Mouse (Mus musculus) myocyte (in vitro differentiated cells): ENCODE results near the gene Camsap2. TPM values are rescaled to one million over a fixed set of nuclear protein-coding genes. Genes with fewer than 3 reads are reported as not detected.

Experiments used
- H3K27me3 ChIP-seq: one replicate; pipeline ENCODE4 v1.6.1; 2011; ENCODE audit not compliant: control insufficient read depth, insufficient read depth, insufficient read length
- H3K36me3 ChIP-seq: one replicate; pipeline ENCODE4 v1.6.1; 2011; ENCODE audit not compliant: control insufficient read depth, insufficient read depth
- H3K4me2 ChIP-seq: one replicate; pipeline ENCODE4 v1.6.1; 2011; ENCODE audit warnings: low read depth, control low read depth
- H3K4me3 ChIP-seq: one replicate; pipeline ENCODE4 v1.5.1; 2011; ENCODE audit warnings: mild to moderate bottlenecking, control low read depth, moderate library complexity
- H3K79me2 ChIP-seq: one replicate; pipeline ENCODE4 v1.6.1; 2011; ENCODE audit not compliant: control insufficient read depth, insufficient read depth
- H3ac ChIP-seq: one replicate; pipeline ENCODE4 v1.6.1; 2011; ENCODE audit not compliant: control insufficient read depth, insufficient read length
- CEBPB ChIP-seq: IDR thresholded peaks from 2 replicates; pipeline ENCODE4 v1.6.1; 2011; ENCODE audit warnings: mild to moderate bottlenecking, moderate library complexity; ENCODE audit not compliant: poor library complexity, insufficient read depth, severe bottlenecking
- E2F4 ChIP-seq: IDR thresholded peaks from one replicate; pipeline ENCODE4 v1.6.1; 2011; ENCODE audit warnings: mild to moderate bottlenecking, control low read depth, moderate library complexity; ENCODE audit not compliant: insufficient read depth
- MAX ChIP-seq: IDR thresholded peaks from one replicate; pipeline ENCODE4 v1.6.1; 2011; ENCODE audit warnings: low read depth, mild to moderate bottlenecking, control low read depth
- MYOD1 ChIP-seq, 3 experiments: IDR thresholded peaks; one replicate each; pipeline ENCODE4 v1.6.1; 2011; ENCODE audit warnings: control low read depth in 2 of 3, low read depth in 2 of 3, mild to moderate bottlenecking in 2 of 3, moderate library complexity in 1 of 3; ENCODE audit not compliant: insufficient read length in 2 of 3, control insufficient read depth in 1 of 3
- MYOG ChIP-seq, 3 experiments: IDR thresholded peaks; one replicate each; pipeline ENCODE4 v1.6.1; 2011; ENCODE audit warnings: control low read depth in 2 of 3, low read depth in 2 of 3, mild to moderate bottlenecking in 2 of 3; ENCODE audit not compliant: insufficient read length in 2 of 3, control insufficient read depth in 1 of 3, insufficient read depth in 1 of 3
- POLR2A ChIP-seq: IDR thresholded peaks from one replicate; pipeline ENCODE4 v1.6.1; 2011; ENCODE audit warnings: low read depth, mild to moderate bottlenecking, control low read depth, moderate library complexity; ENCODE audit not compliant: insufficient read length
- POLR2AphosphoS2 ChIP-seq: IDR thresholded peaks from one replicate; pipeline ENCODE4 v1.6.1; 2011; ENCODE audit warnings: low read depth, control low read depth; ENCODE audit not compliant: insufficient read length
- REST ChIP-seq: IDR thresholded peaks from one replicate; pipeline ENCODE4 v1.6.1; 2011; ENCODE audit warnings: mild to moderate bottlenecking, control low read depth, moderate library complexity; ENCODE audit not compliant: insufficient read depth, insufficient read length
- SRF ChIP-seq: IDR thresholded peaks from one replicate; pipeline ENCODE4 v1.6.1; 2011; ENCODE audit warnings: low read depth; ENCODE audit not compliant: control insufficient read depth, insufficient read length
- TCF12 ChIP-seq: IDR thresholded peaks from one replicate; pipeline ENCODE4 v1.6.1; 2011; ENCODE audit warnings: mild to moderate bottlenecking, control low read depth; ENCODE audit not compliant: poor library complexity, insufficient read depth, severe bottlenecking
- TCF3 ChIP-seq: IDR thresholded peaks from one replicate; pipeline ENCODE4 v1.6.1; 2011; ENCODE audit warnings: low read depth, control low read depth; ENCODE audit not compliant: insufficient read length
- USF1 ChIP-seq: IDR thresholded peaks from one replicate; pipeline ENCODE4 v1.6.1; 2011; ENCODE audit warnings: low read depth, mild to moderate bottlenecking, control low read depth, moderate library complexity
- polyA plus RNA-seq: library from polyadenylated mRNA; unstranded; fragments of >200 nt; fragmentation: generic; extraction: Trizol; gene quantifications from one replicate; pipeline ENCODE4 v1.2.1, GENCODE M21; 2012; ENCODE audit warnings: missing spikeins

Camsap2 gene
- polyA plus RNA-seq, 1 experiment = 6.8 TPM

- H3K27me3 ChIP-seq = no peaks in the 10 kb centered on the region
- peak overlapping the region; percentile 90 for H3K4me2 ChIP-seq
- peak overlapping the region; percentile 56 for H3K4me3 ChIP-seq
Observed at GRCm38 (mm10) chr1:136231596-136231995, 114.3 kb downstream of the Camsap2 start.

GRCm38 (mm10) chr1:136230201-136230600, 115.7 kb downstream of the Camsap2 start:
- H3ac ChIP-seq = no peak overlapping the region
- TF ChIP-seq POLR2AphosphoS2 (no peak), USF1 (no peak), MYOG (IDR thresholded peaks at IDR 0.05; ENCODE audit: control insufficient read depth in 1 of 3, insufficient read depth in 1 of 3, insufficient read length in 2 of 3, low read depth in 2 of 3) (no peak), SRF (no peak), E2F4 (no peak), POLR2A (no peak), REST (no peak), CEBPB (no peak), MAX (no peak), TCF3 (no peak)
- H3K79me2 ChIP-seq = peaks cover 45% of the 10 kb centered on the region
- H3K27me3 ChIP-seq = no peaks in the 10 kb centered on the region
- H3K4me2 ChIP-seq = peak overlapping the region; percentile 90
- no peak overlapping the region for H3K4me3 ChIP-seq
- H3K36me3 ChIP-seq = no peaks in the 10 kb centered on the region

More at GRCm38 (mm10) chr1:136231596-136231995, 114.3 kb downstream of the Camsap2 start:
- no peak overlapping the region for H3ac ChIP-seq
- H3K36me3 ChIP-seq = no peaks in the 10 kb centered on the region
- H3K79me2 ChIP-seq = peaks cover 45% of the 10 kb centered on the region
- no peak for TF ChIP-seq REST
- TF ChIP-seq MAX = no peak
- TF ChIP-seq CEBPB = no peak
- no peak for TF ChIP-seq E2F4
- TF ChIP-seq MYOG (IDR thresholded peaks at IDR 0.05; ENCODE audit: control insufficient read depth in 1 of 3, insufficient read depth in 1 of 3, insufficient read length in 2 of 3, low read depth in 2 of 3) = no peak

DNA sequence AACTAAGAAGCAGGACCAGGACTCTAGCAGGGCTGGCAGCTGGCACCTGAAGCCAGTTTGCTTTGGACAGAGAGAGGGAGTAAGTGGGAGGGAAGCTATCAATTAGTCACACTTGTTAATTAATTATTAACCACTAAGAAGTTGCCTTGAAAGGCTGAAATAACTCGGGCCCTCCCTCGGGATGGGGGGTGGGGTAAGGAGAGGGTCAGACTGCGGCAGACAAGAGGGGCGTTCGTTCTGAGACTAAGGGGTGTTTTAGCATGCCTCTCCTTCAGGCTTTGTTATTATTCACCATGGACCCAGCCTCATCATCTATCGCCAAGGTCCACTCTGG, 116.9 kb downstream of the Camsap2 start:
- Histone ChIP-seq H3ac (no peak overlapping the region), H3K4me2 (peak overlapping the region; percentile 90), H3K79me2 (peaks cover 45% of the 10 kb centered on the region), H3K27me3 (no peaks in the 10 kb centered on the region), H3K4me3 (no peak overlapping the region), H3K36me3 (peaks cover 6% of the 10 kb centered on the region)
- no peak for TF ChIP-seq TCF12

DNA sequence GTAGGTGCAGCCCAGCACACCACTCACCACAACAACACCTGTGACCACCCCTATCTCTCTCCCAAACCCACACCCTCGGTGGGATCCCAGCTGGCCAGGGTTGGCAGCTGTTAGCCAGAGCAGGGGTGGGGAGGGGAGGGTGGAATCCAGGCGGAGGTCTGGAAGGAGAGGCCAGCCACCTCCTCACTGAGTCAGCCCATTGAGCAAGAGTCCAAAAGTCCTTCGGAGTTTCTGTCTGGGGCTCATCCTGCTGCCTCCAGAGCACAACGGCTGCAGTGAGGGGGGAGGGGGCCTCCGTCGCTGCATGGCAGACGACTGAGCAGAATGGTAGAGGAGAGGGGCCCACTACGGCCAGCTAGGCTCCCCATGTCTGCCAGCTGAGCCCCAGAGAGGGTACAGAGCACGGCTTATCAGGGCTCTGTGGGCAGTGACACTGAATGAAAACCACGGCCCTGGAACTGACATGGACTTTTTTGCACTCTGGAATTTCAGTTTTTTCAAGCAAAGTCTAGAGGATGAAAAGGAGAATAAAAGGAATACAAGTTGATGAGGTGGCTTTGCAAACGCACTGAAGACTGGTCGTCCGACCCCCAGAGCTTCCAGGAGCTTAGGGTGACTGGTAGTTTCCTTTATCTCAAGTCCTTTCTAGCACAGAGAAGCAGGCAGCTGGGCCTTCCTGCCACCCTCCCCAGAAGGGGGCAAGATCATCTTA, 117.4 kb downstream of the Camsap2 start:
- H3ac ChIP-seq = no peak overlapping the region
- peak overlapping the region; percentile 90 for H3K4me2 ChIP-seq
- H3K4me3 ChIP-seq = no peak overlapping the region
- H3K36me3 ChIP-seq = peaks cover 10% of the 10 kb centered on the region
- H3K79me2 ChIP-seq = peaks cover 45% of the 10 kb centered on the region
- H3K27me3 ChIP-seq = no peaks in the 10 kb centered on the region
- TF ChIP-seq TCF3 = peak; percentile 97
- TF ChIP-seq USF1 = no peak
- TF ChIP-seq MYOG (IDR thresholded peaks at IDR 0.05; ENCODE audit: control insufficient read depth in 1 of 3, insufficient read depth in 1 of 3, insufficient read length in 2 of 3, low read depth in 2 of 3) = peak; percentile 52 to 99 (median 95)
- peak; percentile 47 to 98 (median 94) for TF ChIP-seq MYOD1 (IDR thresholded peaks at IDR 0.05; ENCODE audit: control insufficient read depth in 1 of 3, insufficient read length in 2 of 3, low read depth in 2 of 3)
- no peak for TF ChIP-seq POLR2AphosphoS2
- peak; percentile 93 for TF ChIP-seq CEBPB
- no peak for TF ChIP-seq E2F4
- peak; percentile 97 for TF ChIP-seq TCF12
- no peak for TF ChIP-seq REST
- TF ChIP-seq POLR2A = peak; percentile 50
- no peak for TF ChIP-seq SRF
- no peak for TF ChIP-seq MAX

GRCm38 (mm10) chr1:136227870-136228269, 118.0 kb downstream of the Camsap2 start:
- Histone ChIP-seq H3K4me3 (no peak overlapping the region), H3K27me3 (no peaks in the 10 kb centered on the region), H3K4me2 (peak overlapping the region; percentile 90), H3K79me2 (peaks cover 39% of the 10 kb centered on the region), H3ac (no peak overlapping the region), H3K36me3 (peaks cover 10% of the 10 kb centered on the region)
- no peak for TF ChIP-seq CEBPB
- no peak for TF ChIP-seq MAX
- TF ChIP-seq POLR2A = no peak
- TF ChIP-seq MYOD1 (IDR thresholded peaks at IDR 0.05; ENCODE audit: control insufficient read depth in 1 of 3, insufficient read length in 2 of 3, low read depth in 2 of 3) = no peak
- TF ChIP-seq SRF = no peak
- TF ChIP-seq TCF3 = no peak
- TF ChIP-seq MYOG (IDR thresholded peaks at IDR 0.05; ENCODE audit: control insufficient read depth in 1 of 3, insufficient read depth in 1 of 3, insufficient read length in 2 of 3, low read depth in 2 of 3) = no peak
